Mouse (Mus musculus): ENCODE measurements at regions not wholly inside any gene's neighbourhood (a gene's known extent, or its start where the extent isn't known, plus 50 kb on each side); places are given as distances from the start of the nearest gene placed in this dataset.
A peak's percentile ranks its signal among the peaks of the same experiment; 100 is the strongest.
"Not testable (repeated sequence)": the region's sequence is repeated elsewhere in the genome, so short reads cannot be mapped to it uniquely, and the experiment has no call there.

GRCm38 (mm10) chr4:23341240-23341639 is 853.1 kb upstream of the Pou3f2 start:
- no peaks in the 10 kb centered on the region for H3K27me3 ChIP-seq (replicated peaks)
- 24% methylated on average over 8 of the region's 8 CpGs for WGBS
- H3K4me1 ChIP-seq = no peaks in the 10 kb centered on the region
- ATAC-seq (ENCODE audit: low FRiP score, low read depth) = peak; percentile 81
- no peak overlapping the region for H3K4me3 ChIP-seq
- no peak overlapping the region for H3K4me2 ChIP-seq (replicated peaks)
- no peak overlapping the region for H3K27ac ChIP-seq
- H3K9me3 ChIP-seq = no peaks in the 10 kb centered on the region
- H3K36me3 ChIP-seq = no peaks in the 10 kb centered on the region
- no peak overlapping the region for H3K9ac ChIP-seq

- no peak overlapping the region for H3K4me2 ChIP-seq (replicated peaks)
These were observed 850.3 kb upstream of the Pou3f2 start for GRCm38 (mm10) chr4:23338481-23338880.

GRCm38 (mm10) chr4:23300617-23301016 is 812.5 kb upstream of the Pou3f2 start:
- Histone ChIP-seq H3K9me3 (no peaks in the 10 kb centered on the region), H3K4me2 (replicated peaks) (no peak overlapping the region), H3K9ac (no peak overlapping the region), H3K27ac (no peak overlapping the region), H3K4me1 (no peaks in the 10 kb centered on the region), H3K36me3 (no peaks in the 10 kb centered on the region), H3K27me3 (replicated peaks) (no peaks in the 10 kb centered on the region), H3K4me3 (no peak overlapping the region)
- WGBS = 10% methylated on average over 2 of the region's 2 CpGs
- ATAC-seq (ENCODE audit: low FRiP score, low read depth) = no peak

More at GRCm38 (mm10) chr4:23338481-23338880, 850.3 kb upstream of the Pou3f2 start:
- Histone ChIP-seq H3K4me3 (no peak overlapping the region), H3K27me3 (replicated peaks) (no peaks in the 10 kb centered on the region), H3K27ac (no peak overlapping the region), H3K4me1 (no peaks in the 10 kb centered on the region), H3K9me3 (no peaks in the 10 kb centered on the region), H3K9ac (no peak overlapping the region), H3K36me3 (no peaks in the 10 kb centered on the region)
- no peak for ATAC-seq (ENCODE audit: low FRiP score, low read depth)
- WGBS = 51% methylated on average over 5 of the region's 5 CpGs

- no peaks in the 10 kb centered on the region for H3K27me3 ChIP-seq (replicated peaks)
- H3K9ac ChIP-seq = no peak overlapping the region
- 69% methylated on average over 6 of the region's 6 CpGs for WGBS
- H3K9me3 ChIP-seq = no peaks in the 10 kb centered on the region
- H3K4me2 ChIP-seq (replicated peaks) = no peak overlapping the region
- ATAC-seq (ENCODE audit: low FRiP score, low read depth) = no peak
- no peaks in the 10 kb centered on the region for H3K4me1 ChIP-seq
- no peak overlapping the region for H3K4me3 ChIP-seq
- H3K36me3 ChIP-seq = no peaks in the 10 kb centered on the region
- H3K27ac ChIP-seq = no peak overlapping the region
These were observed 791.9 kb upstream of the Pou3f2 start for GRCm38 (mm10) chr4:23280087-23280486.

GRCm38 (mm10) chr4:23275203-23275602 is 787.0 kb upstream of the Pou3f2 start:
- H3K4me2 ChIP-seq (replicated peaks) = no peak overlapping the region
- H3K9me3 ChIP-seq = no peaks in the 10 kb centered on the region
- H3K4me3 ChIP-seq = no peak overlapping the region
- H3K27ac ChIP-seq = no peak overlapping the region
- H3K36me3 ChIP-seq = no peaks in the 10 kb centered on the region
- ATAC-seq (ENCODE audit: low FRiP score, low read depth) = no peak
- no peaks in the 10 kb centered on the region for H3K27me3 ChIP-seq (replicated peaks)
- H3K4me1 ChIP-seq = no peaks in the 10 kb centered on the region
- WGBS = 84% methylated on average over 5 of the region's 5 CpGs
- H3K9ac ChIP-seq = no peak overlapping the region

GRCm38 (mm10) chr4:23271947-23272346 is 783.8 kb upstream of the Pou3f2 start:
- Histone ChIP-seq H3K9ac (no peak overlapping the region), H3K9me3 (no peaks in the 10 kb centered on the region), H3K36me3 (no peaks in the 10 kb centered on the region), H3K27me3 (replicated peaks) (no peaks in the 10 kb centered on the region), H3K4me1 (no peaks in the 10 kb centered on the region), H3K4me3 (no peak overlapping the region), H3K27ac (no peak overlapping the region), H3K4me2 (replicated peaks) (no peak overlapping the region)
- ATAC-seq (ENCODE audit: low FRiP score, low read depth) = 0 out of 2 replicates have a peak, but pooled peaks have one; percentile 48

- 97% methylated on average over 4 of the region's 4 CpGs for WGBS
- no peaks in the 10 kb centered on the region for H3K27me3 ChIP-seq (replicated peaks)
- H3K9me3 ChIP-seq = peaks cover 18% of the 10 kb centered on the region
- H3K4me3 ChIP-seq = no peak overlapping the region
- H3K4me1 ChIP-seq = no peaks in the 10 kb centered on the region
- H3K4me2 ChIP-seq (replicated peaks) = no peak overlapping the region
- no peaks in the 10 kb centered on the region for H3K36me3 ChIP-seq
- ATAC-seq (ENCODE audit: low FRiP score, low read depth) = no peak
- no peak overlapping the region for H3K27ac ChIP-seq
- H3K9ac ChIP-seq = no peak overlapping the region
These were observed 772.2 kb upstream of the Pou3f2 start for GRCm38 (mm10) chr4:23260371-23260770.

GRCm38 (mm10) chr4:23234960-23235359 is 746.8 kb upstream of the Pou3f2 start:
- no peak overlapping the region for H3K27ac ChIP-seq

GRCm38 (mm10) chr4:23194756-23195155 is 706.6 kb upstream of the Pou3f2 start:
- not testable (repeated sequence) for H3K27me3 ChIP-seq (replicated peaks); H3K4me1 ChIP-seq; H3K36me3 ChIP-seq; H3K4me2 ChIP-seq (replicated peaks); H3K27ac ChIP-seq; H3K9ac ChIP-seq; H3K4me3 ChIP-seq; H3K9me3 ChIP-seq; ATAC-seq (ENCODE audit: low FRiP score, low read depth)
- 95% methylated on average over 1 of the region's 1 CpGs for WGBS

More at GRCm38 (mm10) chr4:23234960-23235359, 746.8 kb upstream of the Pou3f2 start:
- Histone ChIP-seq H3K27me3 (replicated peaks) (no peaks in the 10 kb centered on the region), H3K9me3 (no peaks in the 10 kb centered on the region), H3K36me3 (no peaks in the 10 kb centered on the region), H3K9ac (no peak overlapping the region), H3K4me1 (no peaks in the 10 kb centered on the region), H3K4me3 (no peak overlapping the region), H3K4me2 (replicated peaks) (no peak overlapping the region)
- no peak for ATAC-seq (ENCODE audit: low FRiP score, low read depth)
- 21% methylated on average over 1 of the region's 1 CpGs for WGBS

GRCm38 (mm10) chr4:23193384-23194135 is 705.4 kb upstream of the Pou3f2 start:
- no peak overlapping the region for H3K9ac ChIP-seq
- no peak overlapping the region for H3K4me2 ChIP-seq (replicated peaks)
- H3K9me3 ChIP-seq = no peaks in the 10 kb centered on the region
- no peaks in the 10 kb centered on the region for H3K4me1 ChIP-seq
- H3K36me3 ChIP-seq = no peaks in the 10 kb centered on the region
- no peak overlapping the region for H3K4me3 ChIP-seq
- H3K27ac ChIP-seq = no peak overlapping the region
- ATAC-seq (ENCODE audit: low FRiP score, low read depth) = no peak
- no peaks in the 10 kb centered on the region for H3K27me3 ChIP-seq (replicated peaks)
- WGBS = 74% methylated on average over 6 of the region's 6 CpGs

- H3K4me2 ChIP-seq (replicated peaks) = no peak overlapping the region
- no peaks in the 10 kb centered on the region for H3K36me3 ChIP-seq
- WGBS = 76% methylated on average over 1 of the region's 1 CpGs
- no peak for ATAC-seq (ENCODE audit: low FRiP score, low read depth)
- H3K9me3 ChIP-seq = no peaks in the 10 kb centered on the region
- H3K27ac ChIP-seq = no peak overlapping the region
- H3K4me3 ChIP-seq = no peak overlapping the region
- no peaks in the 10 kb centered on the region for H3K27me3 ChIP-seq (replicated peaks)
- no peaks in the 10 kb centered on the region for H3K4me1 ChIP-seq
- no peak overlapping the region for H3K9ac ChIP-seq
These were observed 685.6 kb upstream of the Pou3f2 start for GRCm38 (mm10) chr4:23173811-23174210.

GRCm38 (mm10) chr4:23173330-23173729 is 685.2 kb upstream of the Pou3f2 start:
- Histone ChIP-seq H3K27ac (no peak overlapping the region), H3K9ac (no peak overlapping the region), H3K36me3 (no peaks in the 10 kb centered on the region), H3K4me2 (replicated peaks) (no peak overlapping the region), H3K4me1 (no peaks in the 10 kb centered on the region), H3K9me3 (no peaks in the 10 kb centered on the region), H3K27me3 (replicated peaks) (no peaks in the 10 kb centered on the region), H3K4me3 (no peak overlapping the region)
- WGBS = 57% methylated on average over 4 of the region's 4 CpGs
- ATAC-seq (ENCODE audit: low FRiP score, low read depth) = no peak
